Mouse (Mus musculus) embryonic facial prominence, embryonic 14.5 days (tissue): ENCODE measurements around the gene Epha3. TPM values are rescaled to one million over a fixed set of nuclear protein-coding genes. Genes with fewer than 3 reads are reported as not detected.

ENCODE experiments used
- ATAC-seq: fragments of 200-750 bp; cut with Nextera tagmentation; 2 replicates; pipeline ENCODE4 v1.8.0; 2017; ENCODE audit warnings: low read depth, moderate number of reproducible peaks, moderate TSS enrichment
- DNase-seq: peaks from one replicate; pipeline ENCODE4 v3.0.0-alpha.2; 2015; ENCODE audit warnings: low spot score
- H3K27ac ChIP-seq: fragments of 300-500 bp; sonication (generic); replicated peaks from 2 replicates; pipeline ENCODE4 v1.5.1; 2014; ENCODE audit warnings: low read depth, mild to moderate bottlenecking, low read length, moderate library complexity
- H3K27me3 ChIP-seq: fragments of 300-500 bp; sonication (generic); replicated peaks from 2 replicates; pipeline ENCODE4 v1.6.1; 2014; ENCODE audit warnings: low read length; ENCODE audit not compliant: control insufficient read depth, insufficient read depth
- H3K36me3 ChIP-seq: fragments of 300-500 bp; sonication (generic); 2 replicates; pipeline ENCODE4 v1.6.1; 2014; ENCODE audit warnings: low read length, mixed read lengths; ENCODE audit not compliant: control insufficient read depth, insufficient read depth
- H3K4me1 ChIP-seq: fragments of 300-500 bp; sonication (generic); 2 replicates; pipeline ENCODE4 v1.6.1; 2014; ENCODE audit warnings: antibody characterized with exemption, low read length; ENCODE audit not compliant: control insufficient read depth, insufficient read depth
- H3K4me2 ChIP-seq: fragments of 300-500 bp; sonication (generic); 2 replicates; pipeline ENCODE4 v1.6.1; 2014; ENCODE audit warnings: low read depth, mild to moderate bottlenecking, low read length, moderate library complexity, mixed read lengths
- H3K4me3 ChIP-seq: fragments of 300-500 bp; sonication (generic); 2 replicates; pipeline ENCODE4 v1.5.1; 2014; ENCODE audit warnings: low read depth, mild to moderate bottlenecking, low read length
- H3K9ac ChIP-seq: fragments of 300-500 bp; sonication (generic); 2 replicates; pipeline ENCODE4 v1.6.1; 2014; ENCODE audit warnings: low read depth, mild to moderate bottlenecking, low read length, moderate library complexity, mixed read lengths
- H3K9me3 ChIP-seq: fragments of 300-500 bp; sonication (generic); 2 replicates; pipeline ENCODE4 v1.6.1; 2016; ENCODE audit warnings: low read length; ENCODE audit not compliant: control insufficient read depth
- WGBS: fragments of 180-500 bp; shearing (Covaris S2); extraction: QIAGEN DNeasy Blood & Tissue Kit; methylation state at CpG from one replicate; pipeline ENCODE4 v1.1.7; 2014; 5-methylcytosine and 5-hydroxymethylcytosine counted together
- polyA plus RNA-seq: library from polyadenylated mRNA; unstranded; fragments of >200 nt; fragmentation: Nextera tagmentation; extraction: Ambion mirVana; gene quantifications from 2 replicates; pipeline ENCODE4 v1.2.1, GENCODE M21; 2014

Gene Epha3
- polyA plus RNA-seq, 1 experiment from 2014 or later, result 47.7 TPM

DNA sequence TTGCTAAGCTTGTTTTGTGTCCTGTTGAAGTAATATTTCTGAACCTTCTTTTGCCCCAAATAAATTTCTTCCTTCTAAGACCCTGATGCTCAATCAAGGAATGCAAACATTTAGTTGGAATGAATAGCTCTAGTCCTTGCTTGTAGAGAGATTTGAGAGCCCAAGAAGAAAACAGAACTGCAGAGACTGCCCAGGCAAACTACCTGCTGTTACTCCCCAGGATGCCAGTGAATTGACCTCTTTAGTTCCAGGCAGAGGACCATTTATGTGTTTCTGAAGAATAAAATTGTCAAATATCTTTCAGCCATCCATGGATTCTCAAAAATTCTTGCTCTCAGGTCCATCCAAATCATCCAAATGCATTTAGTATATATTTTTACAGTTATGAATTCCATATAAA lies 238.7 kb downstream of the Epha3 start:
- Histone ChIP-seq H3K36me3 (no peaks in the 10 kb centered on the region), H3K4me1 (no peaks in the 10 kb centered on the region), H3K9ac (no peak overlapping the region), H3K4me3 (no peak overlapping the region), H3K4me2 (no peak overlapping the region), H3K9me3 (no peaks in the 10 kb centered on the region), H3K27me3 (no peaks in the 10 kb centered on the region), H3K27ac (no peak overlapping the region)
- DNase-seq, result no peak
- no peak for ATAC-seq

DNA sequence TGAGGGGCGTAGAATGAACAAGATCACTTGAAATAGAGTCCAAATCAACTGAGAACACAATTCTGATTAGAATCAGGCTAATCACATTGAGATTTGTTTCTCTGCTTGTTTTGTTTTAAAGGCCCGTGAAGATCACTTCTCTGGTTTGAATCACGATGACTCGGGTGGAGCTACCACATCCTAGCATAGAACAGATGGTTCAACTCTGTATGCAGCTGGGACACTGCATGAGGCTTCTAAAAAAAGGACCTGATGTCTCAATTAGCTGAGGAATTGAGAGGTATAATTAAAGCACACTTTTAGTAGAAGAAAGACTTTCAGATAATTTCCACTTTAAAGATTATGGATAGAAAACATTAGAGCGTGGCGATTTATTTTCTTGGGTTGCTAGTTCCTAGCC lies 242.1 kb downstream of the Epha3 start:
- ATAC-seq, result no peak
- Histone ChIP-seq H3K4me2 (no peak overlapping the region), H3K9ac (no peak overlapping the region), H3K27ac (no peak overlapping the region), H3K4me3 (no peak overlapping the region), H3K27me3 (no peaks in the 10 kb centered on the region), H3K36me3 (no peaks in the 10 kb centered on the region), H3K4me1 (no peaks in the 10 kb centered on the region), H3K9me3 (no peaks in the 10 kb centered on the region)
- no peak for DNase-seq
- 60% methylated on average over 6 of the region's 6 CpGs for WGBS

DNA sequence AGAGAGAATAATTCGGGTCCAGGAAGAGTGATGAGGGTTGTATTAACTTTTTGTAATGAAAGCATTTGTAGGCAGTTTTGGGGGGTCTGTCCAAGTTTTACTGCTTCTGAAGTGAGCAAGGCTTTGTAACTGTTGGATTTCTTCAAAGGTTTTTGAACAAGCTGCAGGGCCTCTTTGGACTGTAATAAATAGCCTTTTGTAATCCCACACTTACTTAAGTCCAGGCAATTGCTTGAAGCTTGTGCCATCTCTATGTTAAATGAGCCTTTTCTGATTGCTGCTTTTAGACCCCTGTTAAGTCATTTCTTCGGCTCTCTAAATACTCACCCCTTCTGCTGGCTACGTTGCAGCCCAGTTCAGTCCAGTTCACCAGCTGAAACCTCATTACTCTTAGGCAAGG lies 248.6 kb downstream of the Epha3 start:
- DNase-seq (no peak), ATAC-seq (no peak)
- Histone ChIP-seq H3K27ac (no peak overlapping the region), H3K4me1 (no peaks in the 10 kb centered on the region), H3K9me3 (no peaks in the 10 kb centered on the region), H3K27me3 (no peaks in the 10 kb centered on the region), H3K4me2 (no peak overlapping the region), H3K36me3 (no peaks in the 10 kb centered on the region), H3K9ac (no peak overlapping the region), H3K4me3 (no peak overlapping the region)
- 37% methylated on average over 3 of the region's 3 CpGs for WGBS

DNA sequence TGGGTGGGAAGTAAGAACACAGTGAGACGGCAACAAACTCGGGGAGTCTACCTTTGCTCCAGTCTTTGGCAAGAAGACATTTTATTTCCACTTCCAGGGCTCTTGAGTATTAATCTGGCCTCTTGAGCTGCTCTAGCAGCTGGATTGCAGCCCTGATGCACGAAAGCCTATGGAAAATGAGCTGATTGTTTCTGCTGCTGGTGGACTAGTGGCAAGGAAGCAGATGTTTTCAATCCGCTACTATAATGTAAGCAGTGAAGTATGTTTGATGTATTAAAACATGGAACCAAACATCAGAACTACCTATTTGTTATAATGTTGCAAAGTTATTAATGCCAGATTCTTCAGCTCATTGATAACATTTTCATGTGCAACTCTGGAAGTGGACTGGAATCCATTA lies 251.0 kb downstream of the Epha3 start:
- H3K4me3 ChIP-seq, result no peak overlapping the region
- no peak overlapping the region for H3K9ac ChIP-seq
- H3K27me3 ChIP-seq, result no peaks in the 10 kb centered on the region
- H3K9me3 ChIP-seq, result no peaks in the 10 kb centered on the region
- no peak for ATAC-seq
- no peaks in the 10 kb centered on the region for H3K4me1 ChIP-seq
- no peak overlapping the region for H3K4me2 ChIP-seq
- DNase-seq, result peak; percentile 78
- WGBS, result 33% methylated on average over 4 of the region's 4 CpGs
- H3K36me3 ChIP-seq, result no peaks in the 10 kb centered on the region
- no peak overlapping the region for H3K27ac ChIP-seq

DNA sequence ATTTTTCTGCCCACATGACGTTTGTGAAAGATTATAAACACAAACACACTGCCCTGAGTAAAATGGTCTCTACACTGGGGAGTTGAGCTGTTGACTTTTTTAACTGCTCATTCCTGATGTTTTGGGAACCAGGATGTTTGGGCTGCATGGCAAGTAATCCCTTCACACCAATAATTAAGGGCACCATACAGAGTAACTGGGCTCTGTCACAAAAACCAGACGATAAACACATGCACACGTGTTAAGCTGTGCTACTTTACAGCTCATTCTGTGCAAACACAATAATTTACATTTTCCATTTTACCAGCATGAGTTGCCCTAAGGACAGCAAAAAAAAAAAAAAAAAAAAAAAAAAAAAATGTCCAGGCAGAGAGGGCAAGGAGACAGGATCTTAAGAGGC lies 263.7 kb downstream of the Epha3 start:
- no peak for DNase-seq
- H3K36me3 ChIP-seq, result 0 out of 2 replicates have a peak, but pooled peaks cover 8% of the 10 kb centered on the region
- no peak for ATAC-seq

DNA sequence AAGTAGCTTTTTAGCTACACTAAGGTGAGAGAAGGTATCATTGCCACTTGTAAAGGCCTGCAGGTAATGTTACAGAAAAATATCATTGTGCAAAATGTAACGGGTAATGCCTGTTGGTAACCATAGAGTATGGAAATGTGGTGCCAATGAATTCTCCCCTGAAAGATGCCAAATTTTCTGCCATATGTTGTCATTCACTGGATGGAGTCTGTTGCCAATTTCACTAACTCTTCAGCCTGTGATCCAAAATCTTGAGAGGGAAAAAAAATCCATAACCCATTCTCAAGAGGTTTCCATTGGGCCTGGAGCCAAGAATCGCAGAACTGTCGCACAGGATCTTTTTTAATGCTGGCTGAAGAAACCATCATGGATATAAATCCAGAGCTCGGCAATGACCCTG lies 269.3 kb downstream of the Epha3 start:
- H3K9me3 ChIP-seq, result no peaks in the 10 kb centered on the region
- H3K27ac ChIP-seq, result no peak overlapping the region
- no peak overlapping the region for H3K4me2 ChIP-seq
- no peak overlapping the region for H3K9ac ChIP-seq
- H3K4me3 ChIP-seq, result no peak overlapping the region
- H3K27me3 ChIP-seq, result no peaks in the 10 kb centered on the region
- no peak for DNase-seq
- 56% methylated on average over 4 of the region's 4 CpGs for WGBS
- H3K4me1 ChIP-seq, result no peaks in the 10 kb centered on the region; the same call in 1 of the 2 replicates
- ATAC-seq, result no peak
- 0 out of 2 replicates have a peak, but pooled peaks cover 5% of the 10 kb centered on the region for H3K36me3 ChIP-seq

More for the DNA sequence above, 263.7 kb downstream of the Epha3 start:
- Histone ChIP-seq H3K9ac (no peak overlapping the region), H3K27me3 (no peaks in the 10 kb centered on the region), H3K27ac (no peak overlapping the region), H3K4me1 (no peaks in the 10 kb centered on the region; the same call in 1 of the 2 replicates), H3K9me3 (no peaks in the 10 kb centered on the region), H3K4me2 (no peak overlapping the region), H3K4me3 (no peak overlapping the region)
- WGBS, result 33% methylated on average over 3 of the region's 3 CpGs

DNA sequence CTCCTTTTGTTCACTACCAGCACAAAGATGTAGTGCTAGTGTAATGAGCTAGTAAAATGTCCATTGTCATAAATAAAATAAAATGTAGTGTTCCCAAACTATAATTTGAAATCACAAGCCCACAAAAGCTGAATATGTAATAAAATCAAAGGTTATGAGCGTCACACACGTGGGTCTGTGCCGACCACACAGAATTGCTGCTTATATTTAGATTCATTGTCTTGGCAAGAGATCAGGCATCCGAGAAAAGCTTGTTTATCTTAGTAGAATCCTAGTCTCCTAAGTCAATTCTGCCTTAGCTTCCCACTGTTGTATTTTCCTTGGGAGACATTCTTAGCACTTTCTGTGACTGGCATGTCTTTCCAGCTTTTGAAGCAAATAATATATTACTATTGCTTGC lies 294.2 kb downstream of the Epha3 start:
- no peaks in the 10 kb centered on the region for H3K27me3 ChIP-seq
- H3K4me1 ChIP-seq, result no peaks in the 10 kb centered on the region
- no peak for ATAC-seq
- no peak overlapping the region for H3K4me3 ChIP-seq
- H3K9ac ChIP-seq, result no peak overlapping the region
- no peak for DNase-seq
- no peaks in the 10 kb centered on the region for H3K9me3 ChIP-seq
- 51% methylated on average over 4 of the region's 4 CpGs for WGBS
- no peaks in the 10 kb centered on the region for H3K36me3 ChIP-seq
- no peak overlapping the region for H3K27ac ChIP-seq
- H3K4me2 ChIP-seq, result no peak overlapping the region

DNA sequence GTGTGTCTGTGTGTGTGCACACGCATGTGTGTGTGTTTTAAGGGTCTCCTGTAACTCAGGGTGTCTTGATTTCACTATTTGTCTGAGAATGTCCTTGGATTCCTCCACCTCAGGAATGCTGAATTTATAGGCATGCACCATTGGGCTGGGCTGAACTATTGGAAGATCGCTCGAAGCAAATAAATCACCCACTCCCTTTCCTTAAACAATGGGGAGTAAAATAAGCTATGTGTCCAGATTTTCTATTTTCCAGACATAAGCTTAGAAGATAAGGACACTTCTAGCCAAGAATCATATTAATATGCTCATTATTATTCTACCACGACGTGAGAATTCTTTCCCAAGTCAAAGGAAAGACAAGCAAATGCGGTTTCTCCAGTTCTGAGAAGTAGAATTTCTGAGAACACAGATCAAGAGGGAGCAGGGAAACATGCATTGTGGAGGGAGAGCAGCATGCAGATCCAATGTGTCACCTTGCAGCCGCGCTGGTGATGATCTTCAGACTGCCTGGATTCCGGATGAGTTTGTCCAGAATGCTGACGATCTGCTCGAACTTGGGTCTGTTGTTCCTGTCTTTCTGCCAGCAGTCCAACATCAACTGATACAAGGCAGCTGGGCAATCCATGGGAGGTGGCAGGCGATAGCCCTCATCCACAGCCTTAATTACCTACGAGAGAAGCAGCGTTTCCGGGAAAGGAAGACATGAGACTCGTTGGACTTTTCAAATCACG lies 297.7 kb downstream of the Epha3 start:
- 86% methylated on average over 17 of the region's 17 CpGs for WGBS
- no peak overlapping the region for H3K4me2 ChIP-seq
- no peaks in the 10 kb centered on the region for H3K27me3 ChIP-seq
- no peak overlapping the region for H3K27ac ChIP-seq
- no peaks in the 10 kb centered on the region for H3K4me1 ChIP-seq
- DNase-seq (no peak), ATAC-seq (no peak)
- no peak overlapping the region for H3K4me3 ChIP-seq
- no peaks in the 10 kb centered on the region for H3K36me3 ChIP-seq
- H3K9me3 ChIP-seq, result no peaks in the 10 kb centered on the region
- H3K9ac ChIP-seq, result no peak overlapping the region
